Mouse (Mus musculus): ENCODE results near the gene Lfng. TPM values are rescaled to one million over a fixed set of nuclear protein-coding genes. Genes with fewer than 3 reads are reported as not detected.

Lfng gene
- total RNA-seq, 2 experiments from 2014 or later = 18.2 to 24.6 TPM

DNA sequence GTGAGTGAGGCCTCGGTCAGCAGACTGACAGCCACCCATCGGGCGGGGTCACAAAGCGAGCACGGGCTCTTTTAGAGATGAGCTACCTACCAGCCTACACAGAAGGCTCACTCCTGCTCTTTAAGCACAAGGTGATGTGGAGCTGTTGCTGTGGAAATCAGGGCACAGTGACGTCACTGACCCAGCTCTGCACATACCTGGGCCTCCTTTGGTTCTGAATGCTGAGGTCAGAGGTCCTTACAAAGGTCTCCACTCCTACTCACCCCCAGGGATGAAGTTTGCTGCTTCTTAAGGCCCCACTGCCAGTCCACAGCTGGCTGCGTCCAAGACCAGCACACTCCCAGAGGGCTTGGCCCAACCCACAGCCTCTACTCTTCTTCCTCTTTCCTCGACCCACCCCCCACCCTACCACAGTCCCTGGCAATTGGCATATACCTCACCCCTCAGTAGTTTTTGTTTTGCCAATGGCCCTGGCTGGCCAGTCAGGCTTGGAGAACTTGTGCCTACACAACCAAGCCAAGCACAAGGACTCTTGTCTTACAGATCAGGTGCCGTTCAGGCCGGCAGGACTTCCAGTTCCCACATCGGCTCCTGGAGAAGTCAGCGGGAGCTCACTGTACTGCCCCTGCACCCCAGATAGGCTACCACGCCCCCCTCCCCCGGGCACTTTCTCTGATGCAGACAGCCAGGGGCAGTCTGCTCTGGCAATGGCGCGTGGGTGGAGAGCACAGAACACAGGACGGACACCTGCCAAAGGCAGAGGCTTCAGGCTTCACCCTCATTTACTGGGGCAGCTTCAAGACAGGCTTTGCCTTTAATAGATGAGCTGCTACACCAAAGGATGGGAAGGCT lies 55.8 kb downstream of the Lfng start:
- DNase-seq = peak; percentile 48

- peak; percentile 84 for DNase-seq
These were observed 56.6 kb downstream of the Lfng start for GRCm38 (mm10) chr5:140663621-140664180.

Other genes starting within 250 kb of the Lfng start
- 10 to 100 TPM; 19.7 to 20.3 TPM for gene Snx8, start 218.1 kb upstream of the Lfng start, total RNA-seq (2021)
- 100 to 1,000 TPM; 132 to 140 TPM for gene Eif3b, start 188.0 kb upstream of the Lfng start, total RNA-seq (2021)
- gene Gm4869, start 161.7 kb upstream of the Lfng start, total RNA-seq (2021) = under 1 TPM in 1 of 2 experiments, not detected in 1; 0.15 TPM
- gene Chst12, start 101.8 kb upstream of the Lfng start, total RNA-seq (2021) = 10 to 100 TPM; 10.9 to 13.9 TPM
- not detected for gene Grifin, start 42.2 kb upstream of the Lfng start, total RNA-seq (2021)
- 100 to 1,000 TPM in 1 of 2 experiments, 10 to 100 TPM in 1; 79.8 to 108 TPM for gene Ttyh3, start 41.7 kb downstream of the Lfng start, total RNA-seq (2021)
- 10 to 100 TPM; 18.9 to 23.6 TPM for gene Iqce, start 95.1 kb downstream of the Lfng start, total RNA-seq (2021)
- gene Brat1, start 97.7 kb downstream of the Lfng start, total RNA-seq (2021) = 10 to 100 TPM; 15.4 to 17.0 TPM
- 1 to 10 TPM in 1 of 2 experiments, under 1 TPM in 1; 0.54 to 1.5 TPM for gene Amz1, start 116.8 kb downstream of the Lfng start, total RNA-seq (2021)
- gene Gna12, start 223.1 kb downstream of the Lfng start, total RNA-seq (2021) = 100 to 1,000 TPM; 113 to 121 TPM